In genomic region chr13:54608666-54609065, GRCm38 (mm10) we compare ENCODE assay signal across 8 mouse cellular contexts. TPM values are rescaled to one million over a fixed set of nuclear protein-coding genes. Genes with fewer than 3 reads are reported as not detected.
DNase-seq lines count a peak whose midpoint lies in the region; ATAC-seq and TF ChIP-seq lines count a peak whose summit lies in the region.

No protein-coding gene starts in this region.

- H3K4me2 ChIP-seq in heart, embryonic 12.5 days = peak overlapping the region; percentile 27
- H3K4me2 ChIP-seq in kidney, embryonic 16.5 days (replicated peaks; ENCODE audit: low read depth, low read length) = no peak overlapping the region

- peaks cover 20% of the 10 kb centered on the region for H3K4me1 ChIP-seq in heart, embryonic 12.5 days (replicated peaks)
- peaks cover 8% of the 10 kb centered on the region for H3K4me1 ChIP-seq in lung, adult 2 months (ENCODE audit: control insufficient read depth, insufficient read depth, low read length)
- H3K4me1 ChIP-seq in kidney, embryonic 16.5 days (ENCODE audit: insufficient read depth, low read length) = peaks cover 21% of the 10 kb centered on the region

- peak; percentile 49 for DNase-seq in right cerebral cortex, adult 18-20 months
- DNase-seq in right cerebral cortex, postnatal 14 days = no peak
- peak; percentile 69 to 74 for DNase-seq in cerebellum, postnatal 25 days
- DNase-seq in lung, adult 2 months = no peak
- DNase-seq in thymus, postnatal 36 days = no peak

- TF ChIP-seq CTCF in lung, adult 2 months (IDR thresholded peaks at IDR 0.05; ENCODE audit: insufficient read depth, low read length) = no peak

- H3K27ac ChIP-seq in heart, embryonic 12.5 days (ENCODE audit: poor library complexity, severe bottlenecking) = no peak overlapping the region
- H3K27ac ChIP-seq in kidney, embryonic 16.5 days (ENCODE audit: low read length) = no peak overlapping the region

- WGBS in heart, embryonic 12.5 days = 32% methylated on average over 8 of the region's 8 CpGs
- WGBS in lung, adult 2 months = 45% methylated on average over 8 of the region's 8 CpGs
- 50% methylated on average over 8 of the region's 8 CpGs for WGBS in kidney, embryonic 16.5 days

- no peak for TF ChIP-seq POLR2A in lung, adult 2 months (IDR thresholded peaks at IDR 0.05; ENCODE audit: borderline replicate concordance, extremely low read depth, low read depth, low read length)

- H3K9me3 ChIP-seq in heart, embryonic 12.5 days (replicated peaks) = no peaks in the 10 kb centered on the region
- H3K9me3 ChIP-seq in kidney, embryonic 16.5 days (ENCODE audit: low read length) = no peaks in the 10 kb centered on the region

- ATAC-seq in heart, embryonic 12.5 days (ENCODE audit: insufficient number of reproducible peaks, low FRiP score) = 0 out of 2 replicates have a peak, but pooled peaks have one; percentile 10
- no peak for ATAC-seq in erythroid progenitor cell, adult 5-6 weeks (replicated peaks; ENCODE audit: low FRiP score, poor library complexity, severe bottlenecking)
- ATAC-seq in kidney, embryonic 16.5 days (ENCODE audit: low FRiP score, low TSS enrichment) = no peak

- H3K36me3 ChIP-seq in heart, embryonic 12.5 days = peaks cover 12% of the 10 kb centered on the region; the same call in 1 of the 2 replicates
- H3K36me3 ChIP-seq in kidney, embryonic 16.5 days (ENCODE audit: insufficient read depth, low read length) = peaks cover 14% of the 10 kb centered on the region; the same call in 1 of the 2 replicates

- H3K9ac ChIP-seq in heart, embryonic 12.5 days = peak overlapping the region; percentile 31; the same call in 1 of the 2 replicates
- H3K9ac ChIP-seq in kidney, embryonic 16.5 days (replicated peaks; ENCODE audit: low read length) = no peak overlapping the region

- no peaks in the 10 kb centered on the region for H3K27me3 ChIP-seq in heart, embryonic 12.5 days (replicated peaks)
- no peaks in the 10 kb centered on the region for H3K27me3 ChIP-seq in kidney, embryonic 16.5 days (ENCODE audit: insufficient read depth, low read length)

- H3K4me3 ChIP-seq in heart, embryonic 12.5 days = no peak overlapping the region
- peak overlapping the region; percentile 6 for H3K4me3 ChIP-seq in lung, adult 2 months (replicated peaks; ENCODE audit: extremely low read depth, low read depth, low read length)
- H3K4me3 ChIP-seq in kidney, embryonic 16.5 days (ENCODE audit: low read length) = no peak overlapping the region

RNA-seq across cellular contexts. Expression of gene Cltb, which starts 2.5 kb away (rescaled TPM):
- 48.9 and 52.6 TPM in 2 replicates for polyA plus RNA-seq in heart, embryonic 12.5 days (2016; fragmentation: Nextera tagmentation; extraction: Ambion mirVana)
- 96.4 and 109 TPM in 2 replicates for polyA plus RNA-seq in lung, adult 2 months (2012; rRNA removed)
- total RNA-seq in erythroid progenitor cell, adult 5-6 weeks (2015; ENCODE audit: low replicate concordance) = 2.2 and 5.9 TPM in 2 replicates
- total RNA-seq in erythroid progenitor cell, adult 5-6 weeks (2017; ENCODE audit: low replicate concordance) = 5.0 and 7.8 TPM in 2 replicates
- polyA plus RNA-seq in kidney, embryonic 16.5 days (2015; fragmentation: Nextera tagmentation; extraction: Ambion mirVana) = 45.2 and 47.1 TPM in 2 replicates

RNA-seq across cellular contexts. Expression of gene Faf2, which starts 12.9 kb away (rescaled TPM):
- 48.8 and 50.2 TPM in 2 replicates for polyA plus RNA-seq in heart, embryonic 12.5 days (2016; fragmentation: Nextera tagmentation; extraction: Ambion mirVana)
- 16.1 and 27.7 TPM in 2 replicates for polyA plus RNA-seq in lung, adult 2 months (2012; rRNA removed)
- 30.2 and 37.5 TPM in 2 replicates for total RNA-seq in erythroid progenitor cell, adult 5-6 weeks (2015; ENCODE audit: low replicate concordance)
- 27.1 and 41.9 TPM in 2 replicates for total RNA-seq in erythroid progenitor cell, adult 5-6 weeks (2017; ENCODE audit: low replicate concordance)
- polyA plus RNA-seq in kidney, embryonic 16.5 days (2015; fragmentation: Nextera tagmentation; extraction: Ambion mirVana) = 76.0 and 83.6 TPM in 2 replicates

RNA-seq across cellular contexts. Expression of gene Higd2a, which starts 18.7 kb away (rescaled TPM):
- polyA plus RNA-seq in heart, embryonic 12.5 days (2016; fragmentation: Nextera tagmentation; extraction: Ambion mirVana) = 242 and 247 TPM in 2 replicates
- polyA plus RNA-seq in lung, adult 2 months (2012; rRNA removed) = 110 and 112 TPM in 2 replicates
- total RNA-seq in erythroid progenitor cell, adult 5-6 weeks (2015; ENCODE audit: low replicate concordance) = 36.0 and 53.0 TPM in 2 replicates
- total RNA-seq in erythroid progenitor cell, adult 5-6 weeks (2017; ENCODE audit: low replicate concordance) = 9.2 and 19.0 TPM in 2 replicates
- polyA plus RNA-seq in kidney, embryonic 16.5 days (2015; fragmentation: Nextera tagmentation; extraction: Ambion mirVana) = 203 and 208 TPM in 2 replicates

RNA-seq across cellular contexts. Expression of gene Nop16, which starts 18.8 kb away (rescaled TPM):
- 55.5 and 60.3 TPM in 2 replicates for polyA plus RNA-seq in heart, embryonic 12.5 days (2016; fragmentation: Nextera tagmentation; extraction: Ambion mirVana)
- 4.8 and 9.1 TPM in 2 replicates for polyA plus RNA-seq in lung, adult 2 months (2012; rRNA removed)
- total RNA-seq in erythroid progenitor cell, adult 5-6 weeks (2015; ENCODE audit: low replicate concordance) = 6.5 and 17.2 TPM in 2 replicates
- 5.4 and 14.8 TPM in 2 replicates for total RNA-seq in erythroid progenitor cell, adult 5-6 weeks (2017; ENCODE audit: low replicate concordance)
- 97.6 and 106 TPM in 2 replicates for polyA plus RNA-seq in kidney, embryonic 16.5 days (2015; fragmentation: Nextera tagmentation; extraction: Ambion mirVana)

RNA-seq across cellular contexts. Expression of gene Arl10, which starts 33.9 kb away (rescaled TPM):
- 19.9 and 23.3 TPM in 2 replicates for polyA plus RNA-seq in heart, embryonic 12.5 days (2016; fragmentation: Nextera tagmentation; extraction: Ambion mirVana)
- polyA plus RNA-seq in lung, adult 2 months (2012; rRNA removed) = 30.8 and 41.5 TPM in 2 replicates
- 1.1 TPM in 1 of 2 replicates, not detected in the other for total RNA-seq in erythroid progenitor cell, adult 5-6 weeks (2015; ENCODE audit: low replicate concordance)
- total RNA-seq in erythroid progenitor cell, adult 5-6 weeks (2017; ENCODE audit: low replicate concordance) = not detected in 2 replicates
- 31.8 and 37.8 TPM in 2 replicates for polyA plus RNA-seq in kidney, embryonic 16.5 days (2015; fragmentation: Nextera tagmentation; extraction: Ambion mirVana)

Comparison
In these comparisons a context has a peak if more than half of its experiments do, and no peak if none do; other contexts are left out.
1. DNase-seq: peak in right cerebral cortex, adult 18-20 months (single experiment) and cerebellum, postnatal 25 days (2 of 2); none in right cerebral cortex, postnatal 14 days (single experiment), lung, adult 2 months (single experiment) and thymus, postnatal 36 days (0 of 2).